Mouse (Mus musculus) MEL (cell line): ENCODE results near the gene Znrf4.

Experiments
- CTCF ChIP-seq, 3 experiments: IDR thresholded peaks in 2 of 3; conservative IDR thresholded peaks in 1 of 3; 2 replicates each; pipeline ENCODE4 v1.5.1; 2011 to 2012; ENCODE audit warnings: low read length in 3 of 3, low read depth in 2 of 3, mild to moderate bottlenecking in 2 of 3, improper control_type of control experiment in 1 of 3, inconsistent platforms in 1 of 3, mixed read lengths in 1 of 3, moderate library complexity in 1 of 3; ENCODE audit not compliant: control insufficient read depth in 1 of 3, insufficient read depth in 1 of 3, poor library complexity in 1 of 3, severe bottlenecking in 1 of 3
- GABPA ChIP-seq: IDR thresholded peaks from 2 replicates; pipeline ENCODE4 v1.6.1; 2012; ENCODE audit warnings: low read depth, mild to moderate bottlenecking, inconsistent platforms, low read length, improper control_type of control experiment, moderate library complexity
- MAX ChIP-seq: IDR thresholded peaks from 2 replicates; pipeline ENCODE4 v1.6.1; 2011; ENCODE audit warnings: low read length, improper control_type of control experiment
- POLR2A ChIP-seq, 2 experiments: IDR thresholded peaks; 2 replicates each; pipeline ENCODE4 v1.6.1; 2011 to 2012; ENCODE audit warnings: low read length in 2 of 2, mild to moderate bottlenecking in 2 of 2, control low read depth in 1 of 2, improper control_type of control experiment in 1 of 2, low read depth in 1 of 2, moderate library complexity in 1 of 2; ENCODE audit not compliant: control insufficient read depth in 1 of 2, insufficient read depth in 1 of 2, poor library complexity in 1 of 2
- SMC3 ChIP-seq: IDR thresholded peaks from 2 replicates; pipeline ENCODE4 v1.6.1; 2011; ENCODE audit warnings: low read depth, low read length, improper control_type of control experiment
- TCF12 ChIP-seq: IDR thresholded peaks from 2 replicates; pipeline ENCODE4 v1.6.1; 2014; ENCODE audit warnings: low read depth, mild to moderate bottlenecking, inconsistent platforms, low read length, improper control_type of control experiment, moderate library complexity

DNA sequence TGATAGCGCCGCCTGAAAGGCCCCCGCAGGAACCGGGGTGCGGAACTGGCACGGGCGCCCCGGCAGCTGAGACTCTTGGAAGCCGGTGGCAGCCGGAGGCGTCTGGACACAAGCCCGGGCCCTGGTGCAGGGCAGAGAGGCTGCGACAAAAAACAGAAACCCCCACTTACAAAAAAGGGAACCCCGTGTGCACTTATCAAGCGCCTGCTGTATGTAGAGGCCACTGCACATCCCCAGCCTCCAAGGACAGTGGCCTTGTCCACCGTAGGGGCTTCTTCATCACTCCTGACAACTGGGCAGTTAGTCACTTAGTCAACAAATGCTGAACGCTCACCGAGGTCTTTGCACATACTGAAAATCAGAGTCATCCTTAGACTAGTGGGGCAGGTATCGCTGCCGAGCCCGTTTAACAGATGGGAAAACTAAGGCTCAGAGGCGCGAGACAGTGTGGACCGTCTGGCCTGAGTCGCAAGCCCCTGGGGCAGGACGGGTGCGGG, 1.7 kb downstream of the Znrf4 start:
- TF ChIP-seq MAX (no peak), CTCF (IDR thresholded peaks at IDR 0.05 in 2 of 3, conservative IDR thresholded peaks at IDR 0.05 in 1 of 3; ENCODE audit: control insufficient read depth in 1 of 3, insufficient read depth in 1 of 3, low read depth in 2 of 3, low read length in 3 of 3, poor library complexity in 1 of 3, severe bottlenecking in 1 of 3) (no peak), GABPA (no peak), SMC3 (no peak), POLR2A (IDR thresholded peaks at IDR 0.05; ENCODE audit: control insufficient read depth in 1 of 2, insufficient read depth in 1 of 2, low read depth in 1 of 2, low read length in 2 of 2, poor library complexity in 1 of 2) (no peak), TCF12 (no peak)
